Mouse (Mus musculus) G1E (cell line): Measurements from ENCODE around the gene Eml1. TPM values are rescaled to one million over a fixed set of nuclear protein-coding genes. Genes with fewer than 3 reads are reported as not detected.

Experiments used
- ATAC-seq: 2 replicates; pipeline ENCODE4 v1.8.0; 2016; ENCODE audit warnings: mild to moderate bottlenecking; ENCODE audit not compliant: insufficient number of reproducible peaks, poor library complexity, low FRiP score, severe bottlenecking; ENCODE audit errors: extremely low read depth
- DNase-seq: peaks from one replicate; pipeline ENCODE4 v3.0.0; 2012; ENCODE audit warnings: low spot score
- H3K27me3 ChIP-seq: 2 replicates; pipeline ENCODE4 v1.6.1; 2012; ENCODE audit warnings: mild to moderate bottlenecking, low read length, inconsistent platforms; ENCODE audit not compliant: insufficient read depth
- H3K36me3 ChIP-seq: replicated peaks from 2 replicates; pipeline ENCODE3; 2012; ENCODE audit warnings: mild to moderate bottlenecking, inconsistent platforms
- H3K4me1 ChIP-seq: 2 replicates; pipeline ENCODE4 v1.6.1; 2012; ENCODE audit warnings: low read depth, low read length, inconsistent platforms, mixed read lengths; ENCODE audit not compliant: insufficient read depth
- H3K4me3 ChIP-seq: 2 replicates; pipeline ENCODE4 v1.5.1; 2012; ENCODE audit warnings: low read depth, mild to moderate bottlenecking, inconsistent platforms, low read length, moderate library complexity, mixed read lengths
- H3K9me3 ChIP-seq: replicated peaks from 2 replicates; pipeline ENCODE4 v1.6.1; 2012; ENCODE audit warnings: inconsistent platforms
- CTCF ChIP-seq: IDR thresholded peaks from 2 replicates; pipeline ENCODE4 v1.5.1; 2012; ENCODE audit warnings: low read depth, low read length, inconsistent platforms, mixed read lengths
- GATA1 ChIP-seq: IDR thresholded peaks from 2 replicates; pipeline ENCODE4 v1.6.1; 2012; ENCODE audit warnings: borderline replicate concordance, low read length, inconsistent platforms, mixed read lengths
- GATA2 ChIP-seq: IDR thresholded peaks from 2 replicates; pipeline ENCODE4 v1.6.1; 2012; ENCODE audit warnings: low read depth, low read length, inconsistent platforms, borderline replicate concordance
- POLR2AphosphoS5 ChIP-seq: IDR thresholded peaks from 2 replicates; pipeline ENCODE4 v1.6.1; 2012; ENCODE audit warnings: low read depth, low read length, inconsistent platforms; ENCODE audit not compliant: insufficient replicate concordance
- TAL1 ChIP-seq: conservative IDR thresholded peaks from 2 replicates; pipeline ENCODE4 v1.6.1; 2012; ENCODE audit warnings: low read depth, low read length, inconsistent platforms, mixed read lengths
- polyA plus RNA-seq: library from polyadenylated mRNA; stranded (reverse); fragments of >175 nt; gene quantifications from 2 replicates; pipeline ENCODE4 v1.2.3, GENCODE M21; 2012
- total RNA-seq, 2 experiments: library from RNA; stranded (forward) in 1 of 2; stranded (reverse) in 1 of 2; fragments of 200-1000 nt in 1 of 2; fragments of >200 nt in 1 of 2; fragmentation: Nextera tagmentation in 1 of 2; gene quantifications; 2 replicates each; pipeline ENCODE4 v1.2.3; 2014 to 2017

Eml1 gene
- total and polyA plus RNA-seq, 3 experiments = 0.05 TPM; not detected in 2

DNA sequence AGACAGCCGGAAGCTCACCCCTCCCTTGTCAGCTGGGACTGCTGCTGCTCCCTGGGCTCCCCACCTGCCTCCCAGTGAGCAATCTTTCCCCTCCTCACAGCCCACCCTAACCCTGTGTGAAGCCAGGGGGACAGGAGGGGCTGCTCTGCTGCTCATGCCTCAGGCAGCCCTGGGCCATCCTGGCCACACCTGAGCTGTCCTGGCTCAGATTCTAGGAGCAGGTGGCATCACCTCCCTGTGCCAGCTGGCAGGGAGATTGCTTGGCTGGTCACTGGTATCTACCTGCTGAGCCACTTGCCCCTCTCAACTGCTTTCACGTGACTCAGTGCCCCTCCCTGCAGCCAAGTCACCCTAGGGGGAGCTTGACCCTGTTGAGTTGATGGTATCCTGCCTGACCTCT is 16.5 kb upstream of the Eml1 start:
- peak overlapping the region; percentile 11; the same call in 1 of the 2 replicates for H3K4me3 ChIP-seq
- H3K9me3 ChIP-seq = peaks cover 90% of the 10 kb centered on the region
- TF ChIP-seq CTCF (no peak), GATA2 (no peak), TAL1 (no peak), GATA1 (no peak), POLR2AphosphoS5 (no peak)
- ATAC-seq (no peak), DNase-seq (no peak)
- H3K36me3 ChIP-seq = no peaks in the 10 kb centered on the region
- no peaks in the 10 kb centered on the region for H3K27me3 ChIP-seq
- H3K4me1 ChIP-seq = no peaks in the 10 kb centered on the region

DNA sequence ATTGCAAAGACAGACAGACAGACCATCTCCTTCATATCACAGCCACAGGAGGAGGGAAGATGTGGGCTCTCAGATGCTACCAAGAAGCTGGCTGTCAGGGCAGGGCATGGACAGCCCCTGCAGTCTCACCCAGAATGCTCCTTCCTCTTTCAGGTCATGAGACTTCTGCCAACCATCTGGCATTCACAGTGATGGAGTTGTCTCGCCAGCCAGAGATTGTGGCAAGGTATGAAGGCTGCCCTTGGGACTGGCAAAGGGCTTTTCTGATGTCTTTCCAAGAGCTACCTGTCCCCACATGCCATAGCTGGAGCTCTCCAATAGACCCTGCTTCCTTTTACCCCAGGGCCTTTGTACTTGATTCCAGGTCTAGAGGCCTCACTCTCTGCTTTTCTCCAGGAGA is 15.5 kb upstream of the Eml1 start:
- H3K36me3 ChIP-seq = no peaks in the 10 kb centered on the region
- ATAC-seq = no peak
- DNase-seq = no peak
- H3K4me1 ChIP-seq = no peaks in the 10 kb centered on the region
- no peak for TF ChIP-seq POLR2AphosphoS5
- no peak for TF ChIP-seq TAL1
- TF ChIP-seq CTCF = no peak
- no peak for TF ChIP-seq GATA2
- no peak for TF ChIP-seq GATA1
- H3K9me3 ChIP-seq = peaks cover 92% of the 10 kb centered on the region
- H3K27me3 ChIP-seq = no peaks in the 10 kb centered on the region
- no peak overlapping the region for H3K4me3 ChIP-seq

DNA sequence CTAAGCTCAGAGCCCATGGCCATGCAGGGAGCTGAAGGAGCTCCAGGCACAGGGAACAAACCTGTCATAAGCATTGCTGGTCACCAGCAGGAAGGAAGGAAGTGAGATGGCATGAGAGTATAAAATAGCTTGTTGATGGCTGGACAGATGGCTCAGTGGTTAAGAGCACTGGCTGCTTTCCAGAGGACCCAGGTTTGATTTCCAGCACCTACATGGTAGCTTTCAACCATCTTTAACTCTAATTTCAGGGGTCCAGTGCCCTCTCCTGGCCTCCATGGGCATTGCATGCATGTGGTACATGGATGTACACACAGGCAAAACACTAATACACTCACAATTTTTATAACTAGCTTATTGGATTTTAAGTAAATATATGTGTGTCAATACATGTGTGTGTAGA is 14.8 kb upstream of the Eml1 start:
- peaks cover 93% of the 10 kb centered on the region for H3K9me3 ChIP-seq
- H3K36me3 ChIP-seq = no peaks in the 10 kb centered on the region
- TF ChIP-seq GATA2 (no peak), GATA1 (no peak), TAL1 (no peak), CTCF (no peak), POLR2AphosphoS5 (no peak)
- H3K4me1 ChIP-seq = no peaks in the 10 kb centered on the region
- ATAC-seq (no peak), DNase-seq (no peak)
- H3K4me3 ChIP-seq = no peak overlapping the region
- no peaks in the 10 kb centered on the region for H3K27me3 ChIP-seq

DNA sequence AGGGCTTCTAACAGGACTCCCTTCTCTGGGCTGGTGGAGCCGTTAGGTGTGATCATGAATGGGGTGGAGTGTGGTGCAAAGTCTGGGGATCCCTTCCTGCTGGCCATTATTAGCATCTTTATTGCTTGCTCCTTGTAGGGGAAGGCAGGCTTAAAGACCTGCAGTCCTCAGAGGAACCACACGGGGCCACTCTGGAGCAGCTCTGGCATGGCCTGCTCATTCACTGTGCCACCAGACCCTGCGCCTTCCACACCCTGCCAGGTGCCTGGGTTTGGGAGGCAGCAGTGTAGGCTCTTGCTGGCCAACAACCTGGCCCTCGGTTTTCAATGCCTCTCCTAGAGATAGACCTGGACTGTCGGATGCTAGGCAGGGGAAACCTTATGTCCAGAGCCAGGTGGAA is 7.0 kb upstream of the Eml1 start:
- H3K9me3 ChIP-seq = peaks cover 95% of the 10 kb centered on the region
- no peak for ATAC-seq

DNA sequence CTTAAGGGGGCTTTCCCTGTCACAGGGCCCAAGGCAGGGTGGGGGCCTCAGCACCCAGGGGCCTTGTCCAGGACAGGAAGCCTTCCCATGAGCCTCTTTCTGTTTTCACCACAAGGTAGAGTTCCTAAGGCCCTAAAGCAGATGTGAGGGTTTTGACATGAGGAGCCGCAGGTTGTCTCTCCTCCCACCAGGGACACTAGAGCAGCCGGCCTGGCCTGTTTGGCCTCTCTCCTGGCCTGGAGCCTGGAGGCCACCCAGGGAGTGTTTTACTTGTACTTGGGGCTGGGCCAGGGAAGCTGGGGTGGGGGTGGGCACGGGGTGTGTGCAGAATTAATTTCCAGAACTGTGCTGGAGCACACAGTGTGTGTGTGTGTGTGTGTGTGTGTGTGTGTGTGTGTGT is 5.4 kb upstream of the Eml1 start:
- no peaks in the 10 kb centered on the region for H3K36me3 ChIP-seq
- ATAC-seq (no peak), DNase-seq (no peak)
- no peaks in the 10 kb centered on the region; the same call in 1 of the 2 replicates for H3K27me3 ChIP-seq
- TF ChIP-seq GATA2 (no peak), POLR2AphosphoS5 (no peak), CTCF (no peak), GATA1 (no peak), TAL1 (no peak)
- H3K4me1 ChIP-seq = no peaks in the 10 kb centered on the region
- peaks cover 92% of the 10 kb centered on the region for H3K9me3 ChIP-seq
- no peak overlapping the region for H3K4me3 ChIP-seq

More for the DNA sequence above, 7.0 kb upstream of the Eml1 start:
- Histone ChIP-seq H3K36me3 (no peaks in the 10 kb centered on the region), H3K27me3 (no peaks in the 10 kb centered on the region; the same call in 1 of the 2 replicates), H3K4me1 (no peaks in the 10 kb centered on the region), H3K4me3 (no peak overlapping the region)
- no peak for TF ChIP-seq GATA1
- TF ChIP-seq GATA2 = no peak
- TF ChIP-seq TAL1 = no peak
- TF ChIP-seq POLR2AphosphoS5 = no peak
- TF ChIP-seq CTCF = no peak
- DNase-seq = no peak

DNA sequence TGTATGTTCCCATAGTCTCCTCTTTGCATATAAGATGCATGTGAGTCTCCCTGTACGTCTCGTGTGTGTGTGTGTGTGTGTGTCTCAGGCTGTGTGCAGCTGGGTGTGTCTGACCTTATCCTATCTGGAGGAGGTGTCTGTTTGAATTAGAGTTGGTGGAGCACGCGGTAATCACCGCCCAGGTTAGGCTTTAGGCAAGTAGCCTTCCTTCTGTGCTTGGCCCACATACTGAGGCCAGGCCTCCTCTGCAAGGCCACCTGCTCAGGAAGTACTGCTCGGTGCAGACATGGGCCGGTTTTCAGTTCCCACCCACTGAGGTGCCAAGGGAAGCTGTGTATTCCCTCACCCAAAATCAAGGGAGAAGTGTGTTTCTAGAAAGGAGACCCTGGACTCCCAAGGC is 4.9 kb upstream of the Eml1 start:
- TF ChIP-seq TAL1 (no peak), POLR2AphosphoS5 (no peak), GATA1 (no peak), CTCF (no peak), GATA2 (no peak)
- Histone ChIP-seq H3K27me3 (no peaks in the 10 kb centered on the region; the same call in 1 of the 2 replicates), H3K9me3 (peaks cover 92% of the 10 kb centered on the region), H3K4me1 (no peaks in the 10 kb centered on the region), H3K4me3 (no peak overlapping the region), H3K36me3 (no peaks in the 10 kb centered on the region)
- DNase-seq = no peak
- ATAC-seq = no peak

DNA sequence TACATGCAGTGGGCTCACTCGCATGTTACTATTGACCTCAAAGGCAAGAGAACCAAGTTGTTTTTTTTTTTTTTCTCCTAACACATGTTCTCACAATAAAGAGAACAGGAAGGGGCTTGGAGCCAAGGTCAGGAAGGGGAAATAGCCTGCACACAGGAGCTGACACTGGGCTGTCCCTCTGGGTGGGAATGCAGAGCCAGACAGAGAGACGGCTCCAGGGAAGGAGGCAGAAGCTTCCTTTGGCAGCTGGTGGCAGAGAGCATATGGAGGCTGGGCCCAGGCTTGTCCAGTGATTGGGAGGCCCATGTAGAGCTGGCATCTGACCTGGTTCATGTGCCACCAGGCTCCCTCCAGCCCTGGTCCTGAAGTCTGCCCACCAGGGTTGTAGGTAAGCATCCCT is 2.8 kb upstream of the Eml1 start:
- no peak overlapping the region for H3K4me3 ChIP-seq
- no peak for TF ChIP-seq TAL1
- TF ChIP-seq GATA2 = no peak
- TF ChIP-seq CTCF = no peak
- no peak for TF ChIP-seq GATA1
- no peak for TF ChIP-seq POLR2AphosphoS5
- peaks cover 92% of the 10 kb centered on the region for H3K9me3 ChIP-seq
- DNase-seq = no peak
- no peaks in the 10 kb centered on the region; the same call in 1 of the 2 replicates for H3K27me3 ChIP-seq
- H3K36me3 ChIP-seq = no peaks in the 10 kb centered on the region
- no peaks in the 10 kb centered on the region for H3K4me1 ChIP-seq
- ATAC-seq = no peak
